Mouse (Mus musculus): Measurements from ENCODE around the gene Sys1. TPM values are rescaled to one million over a fixed set of nuclear protein-coding genes. Genes with fewer than 3 reads are reported as not detected.

The Sys1 gene
- polyA plus RNA-seq, 1 experiment from 2014 or later: 64.2 TPM

- peak overlapping the region; percentile 89 for H3K4me3 ChIP-seq (ENCODE audit: low read depth, low read length)
- H3K36me3 ChIP-seq (ENCODE audit: control insufficient read depth, insufficient read depth, low read length): peaks cover 3% of the 10 kb centered on the region; the same call in 1 of the 2 replicates
- no peak overlapping the region for H3K27ac ChIP-seq (ENCODE audit: low read depth, low read length)
- H3K4me2 ChIP-seq (ENCODE audit: low read depth): no peak overlapping the region; the same call in 1 of the 2 replicates
- no peak overlapping the region for H3K9ac ChIP-seq (ENCODE audit: low read length)
- H3K9me3 ChIP-seq (ENCODE audit: control insufficient read depth, low read length): no peaks in the 10 kb centered on the region
- DNase-seq (ENCODE audit: low spot score) (no peak), ATAC-seq (ENCODE audit: insufficient read depth, low FRiP score, low TSS enrichment) (no peak)
- H3K27me3 ChIP-seq (ENCODE audit: control insufficient read depth, insufficient read depth, low read length): no peaks in the 10 kb centered on the region
- WGBS: 51% methylated on average over 1 of the region's 1 CpGs
- H3K4me1 ChIP-seq (ENCODE audit: control insufficient read depth, insufficient read depth, low read length): peaks cover 8% of the 10 kb centered on the region
Observed at GRCm38 (mm10) chr2:164496331-164496730, 39.6 kb downstream of the Sys1 start.

GRCm38 (mm10) chr2:164496847-164497690 lies 40.3 kb downstream of the Sys1 start, which contains the start of gene Pigt:
Gene Pigt (plus strand): TSS chr2:164497520.
- Histone ChIP-seq H3K27me3 (ENCODE audit: control insufficient read depth, insufficient read depth, low read length) (no peaks in the 10 kb centered on the region), H3K9me3 (ENCODE audit: control insufficient read depth, low read length) (no peaks in the 10 kb centered on the region), H3K4me3 (ENCODE audit: low read depth, low read length) (peak within 1 kb of the TSS; percentile 89), H3K36me3 (ENCODE audit: control insufficient read depth, insufficient read depth, low read length) (peaks cover 3% of the 10 kb centered on the region; the same call in 1 of the 2 replicates), H3K4me1 (ENCODE audit: control insufficient read depth, insufficient read depth, low read length) (peaks cover 8% of the 10 kb centered on the region), H3K4me2 (ENCODE audit: low read depth) (peak within 1 kb of the TSS; percentile 95), H3K27ac (ENCODE audit: low read depth, low read length) (no peak within 1 kb of the TSS), H3K9ac (ENCODE audit: low read length) (peak within 1 kb of the TSS; percentile 76)
- DNase-seq (ENCODE audit: low spot score) (peak; percentile 87), ATAC-seq (ENCODE audit: insufficient read depth, low FRiP score, low TSS enrichment) (peak; percentile 96)
- 4% methylated on average over 43 of the region's 43 CpGs for WGBS

- 6% methylated on average over 21 of the region's 21 CpGs for WGBS
- H3K9ac ChIP-seq (ENCODE audit: low read length): peak overlapping the region; percentile 76
- no peak for DNase-seq (ENCODE audit: low spot score)
- peak overlapping the region; percentile 95 for H3K4me2 ChIP-seq (ENCODE audit: low read depth)
- H3K36me3 ChIP-seq (ENCODE audit: control insufficient read depth, insufficient read depth, low read length): peaks cover 6% of the 10 kb centered on the region; the same call in 1 of the 2 replicates
- H3K4me1 ChIP-seq (ENCODE audit: control insufficient read depth, insufficient read depth, low read length): peaks cover 8% of the 10 kb centered on the region
- peak overlapping the region; percentile 89 for H3K4me3 ChIP-seq (ENCODE audit: low read depth, low read length)
- no peaks in the 10 kb centered on the region for H3K9me3 ChIP-seq (ENCODE audit: control insufficient read depth, low read length)
- no peaks in the 10 kb centered on the region for H3K27me3 ChIP-seq (ENCODE audit: control insufficient read depth, insufficient read depth, low read length)
- no peak for ATAC-seq (ENCODE audit: insufficient read depth, low FRiP score, low TSS enrichment)
- no peak overlapping the region for H3K27ac ChIP-seq (ENCODE audit: low read depth, low read length)
Observed at GRCm38 (mm10) chr2:164497691-164498268, 41.0 kb downstream of the Sys1 start.

- H3K27ac ChIP-seq (ENCODE audit: low read depth, low read length): no peak overlapping the region
- H3K4me2 ChIP-seq (ENCODE audit: low read depth): no peak overlapping the region
- H3K27me3 ChIP-seq (ENCODE audit: control insufficient read depth, insufficient read depth, low read length): no peaks in the 10 kb centered on the region
- no peak overlapping the region for H3K4me3 ChIP-seq (ENCODE audit: low read depth, low read length)
- H3K9me3 ChIP-seq (ENCODE audit: control insufficient read depth, low read length): no peaks in the 10 kb centered on the region
- DNase-seq (ENCODE audit: low spot score): no peak
- H3K36me3 ChIP-seq (ENCODE audit: control insufficient read depth, insufficient read depth, low read length): peaks cover 13% of the 10 kb centered on the region
- H3K4me1 ChIP-seq (ENCODE audit: control insufficient read depth, insufficient read depth, low read length): peaks cover 8% of the 10 kb centered on the region
- WGBS: 79% methylated on average over 5 of the region's 5 CpGs
- no peak overlapping the region for H3K9ac ChIP-seq (ENCODE audit: low read length)
- no peak for ATAC-seq (ENCODE audit: insufficient read depth, low FRiP score, low TSS enrichment)
Observed at GRCm38 (mm10) chr2:164499317-164499716, 42.6 kb downstream of the Sys1 start.

- H3K4me3 ChIP-seq (ENCODE audit: low read depth, low read length): no peak overlapping the region
- no peak overlapping the region for H3K9ac ChIP-seq (ENCODE audit: low read length)
- no peaks in the 10 kb centered on the region for H3K27me3 ChIP-seq (ENCODE audit: control insufficient read depth, insufficient read depth, low read length)
- no peak overlapping the region for H3K4me2 ChIP-seq (ENCODE audit: low read depth)
- H3K27ac ChIP-seq (ENCODE audit: low read depth, low read length): no peak overlapping the region
- peaks cover 19% of the 10 kb centered on the region for H3K36me3 ChIP-seq (ENCODE audit: control insufficient read depth, insufficient read depth, low read length)
- H3K9me3 ChIP-seq (ENCODE audit: control insufficient read depth, low read length): no peaks in the 10 kb centered on the region
- ATAC-seq (ENCODE audit: insufficient read depth, low FRiP score, low TSS enrichment) (no peak), DNase-seq (ENCODE audit: low spot score) (no peak)
- peaks cover 8% of the 10 kb centered on the region for H3K4me1 ChIP-seq (ENCODE audit: control insufficient read depth, insufficient read depth, low read length)
- 77% methylated on average over 7 of the region's 7 CpGs for WGBS
Observed at GRCm38 (mm10) chr2:164500511-164500910, 43.7 kb downstream of the Sys1 start.

GRCm38 (mm10) chr2:164504919-164505318 lies 48.2 kb downstream of the Sys1 start:
- peaks cover 22% of the 10 kb centered on the region for H3K36me3 ChIP-seq (ENCODE audit: control insufficient read depth, insufficient read depth, low read length)

GRCm38 (mm10) chr2:164505619-164506347 lies 49.0 kb downstream of the Sys1 start:
- DNase-seq (ENCODE audit: low spot score): no peak
- no peak overlapping the region for H3K27ac ChIP-seq (ENCODE audit: low read depth, low read length)
- H3K4me2 ChIP-seq (ENCODE audit: low read depth): no peak overlapping the region
- H3K36me3 ChIP-seq (ENCODE audit: control insufficient read depth, insufficient read depth, low read length): peaks cover 19% of the 10 kb centered on the region
- ATAC-seq (ENCODE audit: insufficient read depth, low FRiP score, low TSS enrichment): no peak
- no peaks in the 10 kb centered on the region for H3K9me3 ChIP-seq (ENCODE audit: control insufficient read depth, low read length)
- no peaks in the 10 kb centered on the region for H3K4me1 ChIP-seq (ENCODE audit: control insufficient read depth, insufficient read depth, low read length)
- no peak overlapping the region for H3K9ac ChIP-seq (ENCODE audit: low read length)
- H3K27me3 ChIP-seq (ENCODE audit: control insufficient read depth, insufficient read depth, low read length): no peaks in the 10 kb centered on the region
- WGBS: 95% methylated on average over 4 of the region's 4 CpGs
- H3K4me3 ChIP-seq (ENCODE audit: low read depth, low read length): no peak overlapping the region

More at GRCm38 (mm10) chr2:164504919-164505318, 48.2 kb downstream of the Sys1 start:
- Histone ChIP-seq H3K27me3 (ENCODE audit: control insufficient read depth, insufficient read depth, low read length) (no peaks in the 10 kb centered on the region), H3K9me3 (ENCODE audit: control insufficient read depth, low read length) (no peaks in the 10 kb centered on the region), H3K27ac (ENCODE audit: low read depth, low read length) (no peak overlapping the region), H3K9ac (ENCODE audit: low read length) (no peak overlapping the region), H3K4me1 (ENCODE audit: control insufficient read depth, insufficient read depth, low read length) (no peaks in the 10 kb centered on the region), H3K4me3 (ENCODE audit: low read depth, low read length) (no peak overlapping the region), H3K4me2 (ENCODE audit: low read depth) (no peak overlapping the region)
- ATAC-seq (ENCODE audit: insufficient read depth, low FRiP score, low TSS enrichment): no peak
- no peak for DNase-seq (ENCODE audit: low spot score)
- WGBS: 92% methylated on average over 3 of the region's 3 CpGs

GRCm38 (mm10) chr2:164507811-164508210 lies 51.0 kb downstream of the Sys1 start:
- Histone ChIP-seq H3K27ac (ENCODE audit: low read depth, low read length) (no peak overlapping the region), H3K27me3 (ENCODE audit: control insufficient read depth, insufficient read depth, low read length) (no peaks in the 10 kb centered on the region), H3K4me2 (ENCODE audit: low read depth) (no peak overlapping the region), H3K4me3 (ENCODE audit: low read depth, low read length) (no peak overlapping the region), H3K9me3 (ENCODE audit: control insufficient read depth, low read length) (no peaks in the 10 kb centered on the region), H3K4me1 (ENCODE audit: control insufficient read depth, insufficient read depth, low read length) (no peaks in the 10 kb centered on the region), H3K36me3 (ENCODE audit: control insufficient read depth, insufficient read depth, low read length) (peaks cover 16% of the 10 kb centered on the region), H3K9ac (ENCODE audit: low read length) (no peak overlapping the region)
- no peak for ATAC-seq (ENCODE audit: insufficient read depth, low FRiP score, low TSS enrichment)
- WGBS: 82% methylated on average over 19 of the region's 19 CpGs
- no peak for DNase-seq (ENCODE audit: low spot score)
